Mouse (Mus musculus) spleen, adult 2 months (tissue): ENCODE results near the gene Scml4.

Source experiments
- CTCF ChIP-seq: fragments of 200-500 bp; IDR thresholded peaks from 2 replicates; pipeline ENCODE4 v1.5.1; 2011; ENCODE audit warnings: mild to moderate bottlenecking, inconsistent platforms; ENCODE audit not compliant: insufficient read depth, insufficient read length, insufficient replicate concordance; ENCODE audit errors: extremely low read depth
- POLR2A ChIP-seq: fragments of 200-500 bp; IDR thresholded peaks from 2 replicates; pipeline ENCODE4 v1.6.1; 2011; ENCODE audit warnings: low read depth, low read length, inconsistent platforms

- no peak for TF ChIP-seq CTCF
- no peak for TF ChIP-seq POLR2A
Observed at GRCm38 (mm10) chr10:43002721-43003465, 142.7 kb downstream of the Scml4 start.
